Mouse (Mus musculus) ZHBTc4 (cell line): ENCODE results near the gene Hist4h4.

Experiments used
- DNase-seq: peaks from one replicate; pipeline ENCODE4 v3.0.0-alpha.2; 2011; ENCODE audit warnings: low read depth, low spot score

The Hist4h4 gene

GRCm38 (mm10) chr6:136782761-136783160 lies 21.5 kb downstream of the Hist4h4 start:
- no peak for DNase-seq

- no peak for DNase-seq
These were observed 22.1 kb downstream of the Hist4h4 start for GRCm38 (mm10) chr6:136782146-136782545.

- no peak for DNase-seq
These were observed 22.7 kb downstream of the Hist4h4 start, which contains the start of gene Gucy2c for GRCm38 (mm10) chr6:136781377-136781986. Gucy2c (minus strand) TSS chr6:136781765.

- no peak for DNase-seq
These were observed 27.8 kb downstream of the Hist4h4 start for GRCm38 (mm10) chr6:136776392-136776791.

- DNase-seq, result no peak
These were observed 34.4 kb downstream of the Hist4h4 start for GRCm38 (mm10) chr6:136769859-136770258.

GRCm38 (mm10) chr6:136769143-136769542 lies 35.1 kb downstream of the Hist4h4 start:
- DNase-seq, result no peak

- DNase-seq, result no peak
These were observed 40.3 kb downstream of the Hist4h4 start for GRCm38 (mm10) chr6:136763912-136764311.
